Mouse (Mus musculus): ENCODE data around the gene Ghrh.

DNA sequence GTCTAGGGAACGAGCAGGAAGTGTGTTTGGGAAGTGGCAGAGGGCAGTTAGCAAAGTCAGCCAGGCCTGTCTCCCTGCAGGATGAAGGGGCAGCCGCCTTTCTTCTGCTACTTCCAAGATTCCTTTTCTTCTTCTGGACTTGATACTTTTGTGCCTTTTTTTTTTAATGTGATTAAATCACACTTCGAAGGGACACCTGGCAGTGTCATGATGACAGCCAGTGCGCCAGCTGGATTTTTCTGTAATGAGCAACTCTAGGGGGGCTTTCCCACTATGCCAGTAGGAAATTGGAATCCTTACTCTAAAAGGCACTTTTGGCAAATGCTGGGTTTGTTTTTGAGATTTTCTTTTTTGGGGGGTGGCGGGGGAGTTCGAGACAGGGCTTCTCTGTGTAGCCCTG lies 31.8 kb downstream of the Ghrh start:
- TF ChIP-seq CTCF (IDR thresholded peaks at IDR 0.05; ENCODE audit: low read depth, low read length) (no peak), POLR2A (IDR thresholded peaks at IDR 0.05; ENCODE audit: extremely low read depth, insufficient read depth, low read length) (no peak)

All from liver, adult 2 months (tissue).